Mouse (Mus musculus): ENCODE measurements around the gene Ces1a. TPM values are rescaled to one million over a fixed set of nuclear protein-coding genes. Genes with fewer than 3 reads are reported as not detected.

Ces1a gene
- polyA plus RNA-seq, 1 experiment from 2014 or later: not detected

DNA sequence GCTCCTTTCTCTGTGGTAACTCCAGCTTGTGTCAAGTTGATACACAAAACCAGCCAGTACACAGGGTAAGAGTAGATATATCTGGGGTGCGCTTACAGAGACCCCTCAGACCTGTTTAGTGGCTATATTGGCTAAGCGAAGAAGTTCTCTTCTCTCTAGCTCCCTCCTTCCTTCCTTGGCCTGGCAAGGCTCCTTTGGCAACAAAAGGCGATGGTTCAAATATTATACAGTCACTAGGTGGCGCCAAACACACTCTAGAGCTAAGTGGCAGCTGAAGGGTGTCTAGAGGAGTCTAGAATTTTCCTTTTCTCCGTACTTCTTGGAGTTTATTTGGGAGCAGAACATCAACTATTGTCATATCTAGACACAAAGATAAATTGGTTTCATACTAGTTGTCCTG, 37.7 kb downstream of the Ces1a start:
- Histone ChIP-seq H3K4me2 (ENCODE audit: low read depth, low read length) (no peak overlapping the region), H3K27ac (ENCODE audit: low read depth) (no peak overlapping the region), H3K4me1 (ENCODE audit: insufficient read depth) (no peaks in the 10 kb centered on the region), H3K9me3 (ENCODE audit: low read length) (no peaks in the 10 kb centered on the region), H3K9ac (replicated peaks) (no peak overlapping the region), H3K27me3 (ENCODE audit: insufficient read depth, low read length) (no peaks in the 10 kb centered on the region), H3K4me3 (ENCODE audit: low read depth, low read length) (no peak overlapping the region), H3K36me3 (replicated peaks; ENCODE audit: insufficient read depth, low read length) (no peaks in the 10 kb centered on the region)
- 24% methylated on average over 5 of the region's 5 CpGs for WGBS (ENCODE audit: insufficient replicate concordance)
- ATAC-seq: no peak
- peak; percentile 22 for DNase-seq
- peak; percentile 62 for TF ChIP-seq CTCF (IDR thresholded peaks at IDR 0.05; ENCODE audit: low read depth)
- TF ChIP-seq EP300 (IDR thresholded peaks at IDR 0.05; ENCODE audit: low read depth): no peak

DNA sequence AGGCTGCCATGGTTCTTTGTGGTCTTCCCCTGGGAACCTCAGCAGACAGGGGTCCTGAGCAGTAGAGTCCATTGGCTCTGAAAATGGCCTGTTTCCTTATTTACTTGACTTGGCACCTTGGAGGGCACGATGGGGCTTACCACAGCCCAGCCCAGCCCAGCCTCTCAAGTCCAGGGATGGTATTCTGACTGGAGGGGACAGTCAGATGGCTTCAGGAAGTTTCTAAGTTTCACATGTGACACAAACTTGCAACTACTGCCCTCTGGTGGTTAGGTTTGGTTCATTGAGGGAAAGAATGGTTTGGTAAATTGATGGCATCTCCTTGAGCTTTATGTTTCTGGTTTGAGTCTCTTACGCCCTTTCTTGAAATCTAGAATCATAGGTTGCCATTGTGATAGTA, 49.4 kb downstream of the Ces1a start:
- H3K9ac ChIP-seq (replicated peaks): no peak overlapping the region
- peak; percentile 74 for TF ChIP-seq CTCF (IDR thresholded peaks at IDR 0.05; ENCODE audit: low read depth)
- TF ChIP-seq EP300 (IDR thresholded peaks at IDR 0.05; ENCODE audit: low read depth): no peak
- ATAC-seq (no peak), DNase-seq (peak; percentile 24)
- no peak overlapping the region for H3K27ac ChIP-seq (ENCODE audit: low read depth)
- no peaks in the 10 kb centered on the region for H3K9me3 ChIP-seq (ENCODE audit: low read length)
- H3K4me3 ChIP-seq (ENCODE audit: low read depth, low read length): no peak overlapping the region
- WGBS (ENCODE audit: insufficient replicate concordance): 38% methylated on average over 2 of the region's 2 CpGs
- H3K4me2 ChIP-seq (ENCODE audit: low read depth, low read length): no peak overlapping the region
- H3K27me3 ChIP-seq (ENCODE audit: insufficient read depth, low read length): no peaks in the 10 kb centered on the region
- no peaks in the 10 kb centered on the region for H3K4me1 ChIP-seq (ENCODE audit: insufficient read depth)
- H3K36me3 ChIP-seq (replicated peaks; ENCODE audit: insufficient read depth, low read length): no peaks in the 10 kb centered on the region

DNA sequence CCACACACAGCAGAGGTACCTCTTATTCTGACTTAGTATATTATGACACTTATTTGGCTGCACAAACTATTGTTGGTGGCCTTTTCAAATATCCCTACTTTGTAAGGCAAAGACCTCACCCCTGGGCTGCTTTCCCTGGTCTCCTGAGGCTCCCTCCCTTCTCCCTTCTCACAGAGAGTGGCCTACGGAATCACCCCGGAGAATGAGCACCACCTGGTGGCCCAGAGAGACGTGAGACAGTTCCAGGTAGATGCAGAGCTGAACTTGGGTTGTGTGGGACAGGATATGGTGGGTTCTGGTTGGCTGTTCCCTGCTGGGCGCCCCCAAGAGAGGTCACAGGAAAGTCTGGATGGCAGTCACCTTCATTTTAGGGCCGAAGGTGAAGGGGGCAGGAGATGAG, 51.2 kb downstream of the Ces1a start:
- no peaks in the 10 kb centered on the region for H3K36me3 ChIP-seq (replicated peaks; ENCODE audit: insufficient read depth, low read length)
- TF ChIP-seq EP300 (IDR thresholded peaks at IDR 0.05; ENCODE audit: low read depth) (no peak), CTCF (IDR thresholded peaks at IDR 0.05; ENCODE audit: low read depth) (peak; percentile 62)
- no peak overlapping the region for H3K27ac ChIP-seq (ENCODE audit: low read depth)
- 24% methylated on average over 5 of the region's 5 CpGs for WGBS (ENCODE audit: insufficient replicate concordance)
- H3K4me1 ChIP-seq (ENCODE audit: insufficient read depth): no peaks in the 10 kb centered on the region
- H3K9ac ChIP-seq (replicated peaks): no peak overlapping the region
- no peaks in the 10 kb centered on the region for H3K27me3 ChIP-seq (ENCODE audit: insufficient read depth, low read length)
- H3K4me3 ChIP-seq (ENCODE audit: low read depth, low read length): no peak overlapping the region
- ATAC-seq (no peak), DNase-seq (peak; percentile 18)
- H3K9me3 ChIP-seq (ENCODE audit: low read length): no peaks in the 10 kb centered on the region
- no peak overlapping the region for H3K4me2 ChIP-seq (ENCODE audit: low read depth, low read length)

DNA sequence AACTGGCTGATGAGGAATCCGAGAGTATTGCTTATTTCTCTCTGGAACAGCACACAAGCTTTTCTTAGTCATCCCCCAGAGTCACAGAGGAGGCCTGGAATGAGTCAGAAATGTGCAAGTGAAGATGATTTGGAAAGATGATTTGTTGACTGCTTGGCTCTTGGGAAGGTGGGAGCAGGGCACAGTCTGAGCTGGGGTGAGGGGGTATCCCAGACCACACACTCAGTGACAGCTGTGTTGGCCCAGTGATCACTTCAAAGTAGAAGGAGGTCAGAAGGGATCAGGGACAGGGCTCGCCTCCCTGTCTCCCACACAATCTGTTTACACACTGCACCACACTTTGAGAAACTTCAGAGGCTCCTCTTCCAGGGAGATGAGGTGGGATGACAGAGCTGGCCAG, 63.6 kb downstream of the Ces1a start:
- TF ChIP-seq CTCF (IDR thresholded peaks at IDR 0.05; ENCODE audit: low read depth): no peak
- no peak for TF ChIP-seq EP300 (IDR thresholded peaks at IDR 0.05; ENCODE audit: low read depth)
- 56% methylated on average over 2 of the region's 2 CpGs for WGBS (ENCODE audit: insufficient replicate concordance)
- no peaks in the 10 kb centered on the region for H3K9me3 ChIP-seq (ENCODE audit: low read length)
- ATAC-seq (no peak), DNase-seq (no peak)
- no peaks in the 10 kb centered on the region for H3K36me3 ChIP-seq (replicated peaks; ENCODE audit: insufficient read depth, low read length)
- no peak overlapping the region for H3K4me2 ChIP-seq (ENCODE audit: low read depth, low read length)
- H3K4me3 ChIP-seq (ENCODE audit: low read depth, low read length): no peak overlapping the region
- no peaks in the 10 kb centered on the region for H3K27me3 ChIP-seq (ENCODE audit: insufficient read depth, low read length)
- H3K9ac ChIP-seq (replicated peaks): no peak overlapping the region
- no peak overlapping the region for H3K27ac ChIP-seq (ENCODE audit: low read depth)
- no peaks in the 10 kb centered on the region for H3K4me1 ChIP-seq (ENCODE audit: insufficient read depth)

DNA sequence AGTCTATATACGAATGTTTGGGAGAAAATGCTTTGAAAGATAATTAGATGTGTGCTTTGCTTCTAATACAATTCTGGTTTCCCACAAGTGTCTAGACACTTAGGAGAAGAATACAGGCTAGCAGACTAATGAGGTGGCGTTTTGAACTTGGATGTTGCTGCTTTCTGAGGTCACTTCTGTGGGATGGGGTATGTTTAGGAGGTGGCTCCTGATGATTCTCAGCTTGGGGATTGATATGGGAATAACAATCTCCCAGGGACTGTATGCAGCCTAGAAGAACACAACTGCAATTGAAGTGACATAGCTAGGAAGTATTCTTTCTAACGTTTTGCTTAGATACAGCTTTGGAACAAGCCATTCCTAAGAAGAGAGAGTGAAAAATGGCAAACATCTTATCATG, 65.5 kb downstream of the Ces1a start:
- Histone ChIP-seq H3K4me3 (ENCODE audit: low read depth, low read length) (no peak overlapping the region), H3K36me3 (replicated peaks; ENCODE audit: insufficient read depth, low read length) (no peaks in the 10 kb centered on the region), H3K4me1 (ENCODE audit: insufficient read depth) (no peaks in the 10 kb centered on the region), H3K27me3 (ENCODE audit: insufficient read depth, low read length) (no peaks in the 10 kb centered on the region), H3K9me3 (ENCODE audit: low read length) (no peaks in the 10 kb centered on the region), H3K27ac (ENCODE audit: low read depth) (no peak overlapping the region), H3K9ac (replicated peaks) (no peak overlapping the region), H3K4me2 (ENCODE audit: low read depth, low read length) (no peak overlapping the region)
- TF ChIP-seq EP300 (IDR thresholded peaks at IDR 0.05; ENCODE audit: low read depth) (no peak), CTCF (IDR thresholded peaks at IDR 0.05; ENCODE audit: low read depth) (no peak)
- WGBS (ENCODE audit: insufficient replicate concordance): 66% methylated on average over 3 of the region's 3 CpGs
- ATAC-seq (no peak), DNase-seq (no peak)

DNA sequence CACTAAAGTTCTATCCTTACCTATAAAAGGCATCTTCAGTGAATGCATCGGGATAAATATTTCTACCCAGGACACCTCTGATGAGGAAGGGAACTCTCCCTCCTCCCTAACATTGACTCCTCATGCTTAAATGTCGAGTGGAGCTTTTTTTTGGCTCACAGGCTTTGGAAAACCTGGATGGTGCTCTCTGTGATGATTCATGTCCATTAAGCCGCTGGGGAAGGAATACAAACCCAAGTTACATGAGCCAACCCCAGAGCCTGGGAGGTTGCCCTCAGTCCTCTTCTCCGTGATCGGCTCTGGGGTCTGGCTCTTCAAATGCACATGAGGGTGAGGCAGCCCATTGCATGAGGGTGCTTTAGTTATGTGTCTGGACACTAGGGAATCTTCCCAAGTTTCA, 71.3 kb downstream of the Ces1a start:
- Histone ChIP-seq H3K36me3 (replicated peaks; ENCODE audit: insufficient read depth, low read length) (no peaks in the 10 kb centered on the region), H3K9ac (replicated peaks) (no peak overlapping the region), H3K27ac (ENCODE audit: low read depth) (no peak overlapping the region), H3K27me3 (ENCODE audit: insufficient read depth, low read length) (no peaks in the 10 kb centered on the region), H3K4me1 (ENCODE audit: insufficient read depth) (no peaks in the 10 kb centered on the region), H3K4me2 (ENCODE audit: low read depth, low read length) (no peak overlapping the region), H3K4me3 (ENCODE audit: low read depth, low read length) (no peak overlapping the region), H3K9me3 (ENCODE audit: low read length) (no peaks in the 10 kb centered on the region)
- WGBS (ENCODE audit: insufficient replicate concordance): 72% methylated on average over 5 of the region's 5 CpGs
- TF ChIP-seq CTCF (IDR thresholded peaks at IDR 0.05; ENCODE audit: low read depth) (no peak), EP300 (IDR thresholded peaks at IDR 0.05; ENCODE audit: low read depth) (no peak)
- no peak for ATAC-seq
- no peak for DNase-seq

DNA sequence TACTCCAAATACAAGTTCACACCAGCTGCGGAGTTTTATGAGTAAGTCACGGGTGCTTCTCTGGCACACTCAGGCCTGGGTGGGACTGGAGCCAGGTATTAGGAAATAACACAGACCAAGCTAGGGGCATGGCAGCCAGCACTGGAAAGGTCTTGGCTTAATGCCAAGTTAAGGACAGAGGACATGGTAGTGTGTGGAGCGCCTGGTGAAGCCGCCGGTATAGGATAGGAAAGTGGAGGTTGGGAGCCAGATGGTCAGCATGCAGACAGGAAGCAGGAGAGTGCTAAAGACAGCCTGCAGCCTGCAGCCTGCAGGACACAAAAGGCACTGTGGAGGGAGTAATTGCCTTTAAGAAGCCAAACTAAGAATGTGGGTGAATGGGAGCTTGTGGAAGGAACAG, 75.0 kb downstream of the Ces1a start:
- H3K9me3 ChIP-seq (ENCODE audit: low read length): no peaks in the 10 kb centered on the region
- no peaks in the 10 kb centered on the region for H3K4me1 ChIP-seq (ENCODE audit: insufficient read depth)
- no peak overlapping the region for H3K9ac ChIP-seq (replicated peaks)
- 59% methylated on average over 5 of the region's 5 CpGs for WGBS (ENCODE audit: insufficient replicate concordance)
- H3K36me3 ChIP-seq (replicated peaks; ENCODE audit: insufficient read depth, low read length): no peaks in the 10 kb centered on the region
- no peaks in the 10 kb centered on the region for H3K27me3 ChIP-seq (ENCODE audit: insufficient read depth, low read length)
- TF ChIP-seq CTCF (IDR thresholded peaks at IDR 0.05; ENCODE audit: low read depth) (no peak), EP300 (IDR thresholded peaks at IDR 0.05; ENCODE audit: low read depth) (no peak)
- ATAC-seq (no peak), DNase-seq (no peak)
- no peak overlapping the region for H3K4me2 ChIP-seq (ENCODE audit: low read depth, low read length)
- no peak overlapping the region for H3K4me3 ChIP-seq (ENCODE audit: low read depth, low read length)
- no peak overlapping the region for H3K27ac ChIP-seq (ENCODE audit: low read depth)

Other genes starting within 250 kb of the Ces1a start
- gene Mmp2, start 220.9 kb downstream of the Ces1a start, polyA plus RNA-seq (2015; fragmentation: Nextera tagmentation; extraction: Ambion mirVana): 9.6 and 9.8 TPM in 2 replicates
- 8.6 and 9.0 TPM in 2 replicates for gene Lpcat2, start 192.9 kb downstream of the Ces1a start, polyA plus RNA-seq (2015; fragmentation: Nextera tagmentation; extraction: Ambion mirVana)
- not detected in 2 replicates for gene Capns2, start 146.8 kb downstream of the Ces1a start, polyA plus RNA-seq (2015; fragmentation: Nextera tagmentation; extraction: Ambion mirVana)
- not detected in 2 replicates for gene Slc6a2, start 88.1 kb downstream of the Ces1a start, polyA plus RNA-seq (2015; fragmentation: Nextera tagmentation; extraction: Ambion mirVana)
- 1.0 and 1.2 TPM in 2 replicates for gene Ces1b, start 31.8 kb upstream of the Ces1a start, polyA plus RNA-seq (2015; fragmentation: Nextera tagmentation; extraction: Ambion mirVana)
- gene Ces1c, start 83.1 kb upstream of the Ces1a start, polyA plus RNA-seq (2015; fragmentation: Nextera tagmentation; extraction: Ambion mirVana): 147 and 162 TPM in 2 replicates
- 216 and 217 TPM in 2 replicates for gene Ces1d, start 149.6 kb upstream of the Ces1a start, polyA plus RNA-seq (2015; fragmentation: Nextera tagmentation; extraction: Ambion mirVana)
- 5.4 and 7.4 TPM in 2 replicates for gene Ces1e, start 181.4 kb upstream of the Ces1a start, polyA plus RNA-seq (2015; fragmentation: Nextera tagmentation; extraction: Ambion mirVana)
- gene Ces1f, start 231.6 kb upstream of the Ces1a start, polyA plus RNA-seq (2015; fragmentation: Nextera tagmentation; extraction: Ambion mirVana): 0.84 and 1.1 TPM in 2 replicates

All from liver, postnatal 0 days (tissue).